Mouse (Mus musculus) neural tube, embryonic 13.5 days (tissue): ENCODE results near the gene Wnt5b. TPM values are rescaled to one million over a fixed set of nuclear protein-coding genes. Genes with fewer than 3 reads are reported as not detected.
A peak's percentile ranks its signal among the peaks of the same experiment; 100 is the strongest.
"Not testable (repeated sequence)": the region's sequence is repeated elsewhere in the genome, so short reads cannot be mapped to it uniquely, and the experiment has no call there.

Experiments
- ATAC-seq: fragments of 200-750 bp; cut with Nextera tagmentation; 2 replicates; pipeline ENCODE4 v1.8.0; 2017; ENCODE audit warnings: low read depth, mild to moderate bottlenecking, moderate TSS enrichment, moderate library complexity
- H3K27ac ChIP-seq: fragments of 300-500 bp; sonication (generic); replicated peaks from 2 replicates; pipeline ENCODE4 v1.5.1; 2015; ENCODE audit warnings: moderate library complexity, mild to moderate bottlenecking, inconsistent platforms
- H3K27me3 ChIP-seq: fragments of 300-500 bp; sonication (generic); 2 replicates; pipeline ENCODE4 v1.6.1; 2015; ENCODE audit warnings: mild to moderate bottlenecking, inconsistent platforms
- H3K36me3 ChIP-seq: fragments of 300-500 bp; sonication (generic); 2 replicates; pipeline ENCODE4 v1.6.1; 2015; ENCODE audit warnings: mild to moderate bottlenecking, inconsistent platforms
- H3K4me1 ChIP-seq: fragments of 300-500 bp; sonication (generic); replicated peaks from 2 replicates; pipeline ENCODE4 v1.6.1; 2015; ENCODE audit warnings: inconsistent platforms
- H3K4me2 ChIP-seq: fragments of 300-500 bp; sonication (generic); 2 replicates; pipeline ENCODE4 v1.6.1; 2015; ENCODE audit warnings: inconsistent platforms, mild to moderate bottlenecking, moderate library complexity
- H3K4me3 ChIP-seq: fragments of 300-500 bp; sonication (generic); 2 replicates; pipeline ENCODE4 v1.5.1; 2015; ENCODE audit warnings: mild to moderate bottlenecking, inconsistent platforms
- H3K9ac ChIP-seq: fragments of 300-500 bp; sonication (generic); 2 replicates; pipeline ENCODE4 v1.6.1; 2015; ENCODE audit warnings: moderate library complexity, mild to moderate bottlenecking, inconsistent platforms
- H3K9me3 ChIP-seq: fragments of 300-500 bp; sonication (generic); 2 replicates; pipeline ENCODE4 v1.6.1; 2016; ENCODE audit warnings: inconsistent platforms
- WGBS: fragments of 180-500 bp; shearing (Covaris S2); methylation state at CpG from one replicate; pipeline ENCODE4 v1.1.7; 2015; 5-methylcytosine and 5-hydroxymethylcytosine counted together
- polyA plus RNA-seq: library from polyadenylated mRNA; unstranded; fragments of >200 nt; fragmentation: Nextera tagmentation; extraction: Ambion mirVana; gene quantifications from 2 replicates; pipeline ENCODE4 v1.2.1, GENCODE M21; 2015

Gene Wnt5b
- polyA plus RNA-seq, 1 experiment from 2014 or later = 4.3 TPM

DNA sequence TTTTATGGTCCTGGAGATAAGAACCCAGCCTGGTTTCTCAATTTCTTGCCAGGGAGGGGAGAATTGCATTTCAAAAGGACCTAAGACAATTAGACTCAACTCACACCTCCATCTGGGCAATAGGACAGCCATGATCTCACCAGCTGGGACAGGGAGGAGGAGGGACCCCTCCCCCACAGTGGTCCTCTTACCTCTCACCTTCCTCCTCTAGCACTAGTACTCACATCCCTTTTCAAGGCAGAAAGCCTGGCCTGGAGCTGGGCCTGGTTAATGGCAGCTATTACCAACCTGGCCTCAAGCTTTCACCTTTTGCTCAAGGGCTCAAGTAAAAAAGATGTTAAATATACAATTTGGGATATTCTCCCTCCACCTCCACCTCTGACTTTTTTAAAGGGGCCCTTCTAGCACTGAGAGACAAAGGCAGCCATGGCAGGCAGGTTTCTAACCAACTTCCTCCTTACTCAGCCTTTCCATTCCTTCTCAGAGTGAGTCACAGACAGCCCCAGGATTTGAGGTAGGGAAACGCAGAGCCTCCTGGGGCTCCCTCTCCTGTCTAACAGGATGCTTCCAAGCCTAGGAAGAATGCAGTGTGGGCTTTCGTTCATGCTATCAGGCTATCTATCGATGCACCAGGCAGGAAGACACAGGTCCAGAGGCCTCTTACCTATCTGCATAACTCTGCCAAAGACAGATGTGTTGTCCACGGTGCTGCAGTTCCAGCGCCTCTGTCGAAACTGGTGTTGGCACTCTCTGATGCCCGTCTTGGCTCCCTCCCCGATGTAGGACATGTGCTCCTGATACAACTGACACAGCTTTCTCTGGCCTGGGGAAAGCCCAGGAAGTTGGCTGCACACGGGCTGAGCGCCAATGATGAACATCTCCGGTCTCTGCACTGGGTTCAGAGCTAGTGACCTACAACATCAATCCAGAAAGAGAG, 98.2 kb downstream of the Wnt5b start:
- WGBS = 78% methylated on average over 11 of the region's 11 CpGs

GRCm38 (mm10) chr6:119443742-119444645, 100.2 kb downstream of the Wnt5b start:
- H3K27me3 ChIP-seq = no peaks in the 10 kb centered on the region
- H3K36me3 ChIP-seq = no peaks in the 10 kb centered on the region
- peaks cover 15% of the 10 kb centered on the region for H3K4me1 ChIP-seq
- no peaks in the 10 kb centered on the region for H3K9me3 ChIP-seq
- H3K9ac ChIP-seq = no peak overlapping the region
- H3K4me3 ChIP-seq = no peak overlapping the region
- WGBS = 56% methylated on average over 12 of the region's 12 CpGs
- peak; percentile 71 for ATAC-seq
- H3K4me2 ChIP-seq = no peak overlapping the region
- H3K27ac ChIP-seq = no peak overlapping the region

More for the DNA sequence above, 98.2 kb downstream of the Wnt5b start:
- H3K27ac ChIP-seq = no peak overlapping the region
- no peak overlapping the region for H3K4me3 ChIP-seq
- H3K4me2 ChIP-seq = no peak overlapping the region
- ATAC-seq = no peak
- H3K9ac ChIP-seq = no peak overlapping the region
- peaks cover 4% of the 10 kb centered on the region; the same call in 1 of the 2 replicates for H3K27me3 ChIP-seq
- H3K9me3 ChIP-seq = no peaks in the 10 kb centered on the region
- no peaks in the 10 kb centered on the region for H3K36me3 ChIP-seq
- H3K4me1 ChIP-seq = peaks cover 27% of the 10 kb centered on the region

GRCm38 (mm10) chr6:119442729-119443128, 101.4 kb downstream of the Wnt5b start:
- not testable (repeated sequence) for H3K4me3 ChIP-seq, H3K27ac ChIP-seq, H3K36me3 ChIP-seq, H3K9me3 ChIP-seq, ATAC-seq, H3K9ac ChIP-seq, H3K4me2 ChIP-seq, H3K27me3 ChIP-seq
- 82% methylated on average over 5 of the region's 5 CpGs for WGBS
- peaks cover 17% of the 10 kb centered on the region for H3K4me1 ChIP-seq

- no peak overlapping the region for H3K4me2 ChIP-seq
- no peaks in the 10 kb centered on the region for H3K9me3 ChIP-seq
- 0 out of 2 replicates have a peak overlapping the region, but pooled peaks have one; percentile 6 for H3K9ac ChIP-seq
- no peak overlapping the region for H3K4me3 ChIP-seq
- H3K4me1 ChIP-seq = peaks cover 14% of the 10 kb centered on the region
- no peaks in the 10 kb centered on the region for H3K36me3 ChIP-seq
- peak; percentile 84 for ATAC-seq
- no peaks in the 10 kb centered on the region for H3K27me3 ChIP-seq
- 28% methylated on average over 8 of the region's 8 CpGs for WGBS
- H3K27ac ChIP-seq = no peak overlapping the region
These were observed 106.0 kb downstream of the Wnt5b start for GRCm38 (mm10) chr6:119437894-119438761.

DNA sequence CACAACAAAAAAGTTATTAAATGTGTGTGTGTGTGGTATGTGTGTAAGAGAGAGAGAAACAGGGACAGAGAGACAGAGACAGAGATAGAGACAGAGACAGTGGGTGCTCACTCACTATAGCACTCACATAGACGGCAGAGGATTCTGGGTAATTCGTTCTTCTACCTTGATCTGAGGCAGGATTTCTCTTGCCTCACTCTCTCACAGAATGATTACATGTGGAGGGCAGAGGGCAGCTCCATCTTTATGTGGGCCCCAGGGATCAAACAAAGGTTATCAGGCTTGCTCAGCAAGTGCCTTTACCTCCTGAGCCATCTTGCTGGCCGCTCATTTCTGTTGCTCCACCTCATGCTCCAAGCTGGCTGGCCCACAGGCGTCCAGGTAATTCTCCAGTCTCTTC, 109.8 kb downstream of the Wnt5b start:
- Histone ChIP-seq H3K4me3 (no peak overlapping the region), H3K27ac (no peak overlapping the region), H3K9me3 (no peaks in the 10 kb centered on the region), H3K9ac (no peak overlapping the region), H3K36me3 (no peaks in the 10 kb centered on the region), H3K4me2 (no peak overlapping the region), H3K27me3 (no peaks in the 10 kb centered on the region), H3K4me1 (peaks cover 14% of the 10 kb centered on the region)
- ATAC-seq = no peak
- 94% methylated on average over 4 of the region's 4 CpGs for WGBS

DNA sequence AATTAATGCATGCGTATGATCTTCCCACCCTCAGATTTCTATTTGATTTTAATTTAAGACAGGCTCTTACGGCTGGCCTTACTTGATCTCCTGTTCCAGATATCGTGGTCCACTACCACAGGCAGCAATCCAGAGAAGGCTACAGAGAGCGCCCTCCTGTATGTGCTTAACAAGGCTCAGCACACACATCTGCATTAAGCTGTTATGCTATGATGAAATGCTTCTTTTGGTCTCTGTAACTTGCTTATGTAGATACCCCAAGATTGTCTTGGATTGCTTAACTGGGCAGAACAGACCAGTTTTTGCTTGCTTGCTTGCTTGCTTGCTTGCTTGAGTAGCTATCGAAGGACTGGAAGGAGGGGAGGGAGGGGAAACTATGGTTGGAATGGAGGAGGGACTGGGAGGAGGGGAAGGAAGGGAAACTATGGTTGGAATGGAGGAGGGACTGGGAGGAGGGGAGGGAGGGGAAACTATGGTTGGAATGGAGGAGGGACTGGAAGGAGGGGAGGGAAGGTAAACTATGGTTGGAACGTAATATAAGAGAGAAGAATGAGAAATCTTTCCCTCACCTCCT, 112.3 kb downstream of the Wnt5b start:
- Histone ChIP-seq H3K27ac (no peak overlapping the region), H3K4me2 (no peak overlapping the region), H3K9ac (no peak overlapping the region), H3K4me3 (no peak overlapping the region), H3K9me3 (no peaks in the 10 kb centered on the region), H3K4me1 (no peaks in the 10 kb centered on the region), H3K27me3 (no peaks in the 10 kb centered on the region), H3K36me3 (no peaks in the 10 kb centered on the region)
- WGBS = 89% methylated on average over 6 of the region's 6 CpGs
- ATAC-seq = no peak

- no peak overlapping the region for H3K4me2 ChIP-seq
- H3K27me3 ChIP-seq = no peaks in the 10 kb centered on the region
- H3K4me3 ChIP-seq = no peak overlapping the region
- H3K4me1 ChIP-seq = no peaks in the 10 kb centered on the region
- H3K9me3 ChIP-seq = no peaks in the 10 kb centered on the region
- WGBS = 52% methylated on average over 2 of the region's 2 CpGs
- H3K36me3 ChIP-seq = no peaks in the 10 kb centered on the region
- H3K9ac ChIP-seq = no peak overlapping the region
- H3K27ac ChIP-seq = no peak overlapping the region
- no peak; the same call in 1 of the 2 replicates for ATAC-seq
These were observed 113.6 kb downstream of the Wnt5b start for GRCm38 (mm10) chr6:119430508-119430907.

DNA sequence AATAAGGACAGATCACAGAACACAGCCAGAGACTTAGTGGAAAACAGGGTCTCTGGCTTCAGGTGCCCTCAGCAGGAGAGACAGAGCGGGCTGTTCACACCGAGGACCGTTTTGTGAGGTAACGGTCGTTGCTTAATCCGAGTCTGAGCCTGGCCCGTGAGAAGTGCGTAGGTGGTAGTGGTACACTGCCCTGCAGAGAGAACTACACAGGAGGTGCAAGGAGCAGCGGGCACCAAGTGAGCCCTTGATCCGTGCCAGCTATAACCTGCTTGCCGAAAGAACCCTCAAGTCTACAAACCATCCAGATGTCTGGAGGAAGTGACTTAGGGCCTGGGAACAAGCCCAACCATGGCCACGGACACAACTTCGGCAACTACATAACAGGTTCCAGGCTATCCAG, 114.8 kb downstream of the Wnt5b start:
- Histone ChIP-seq H3K9me3 (no peaks in the 10 kb centered on the region), H3K4me1 (no peaks in the 10 kb centered on the region), H3K36me3 (no peaks in the 10 kb centered on the region), H3K4me3 (no peak overlapping the region), H3K4me2 (no peak overlapping the region), H3K9ac (no peak overlapping the region), H3K27ac (no peak overlapping the region), H3K27me3 (no peaks in the 10 kb centered on the region)
- ATAC-seq = no peak
- WGBS = 93% methylated on average over 13 of the region's 13 CpGs

DNA sequence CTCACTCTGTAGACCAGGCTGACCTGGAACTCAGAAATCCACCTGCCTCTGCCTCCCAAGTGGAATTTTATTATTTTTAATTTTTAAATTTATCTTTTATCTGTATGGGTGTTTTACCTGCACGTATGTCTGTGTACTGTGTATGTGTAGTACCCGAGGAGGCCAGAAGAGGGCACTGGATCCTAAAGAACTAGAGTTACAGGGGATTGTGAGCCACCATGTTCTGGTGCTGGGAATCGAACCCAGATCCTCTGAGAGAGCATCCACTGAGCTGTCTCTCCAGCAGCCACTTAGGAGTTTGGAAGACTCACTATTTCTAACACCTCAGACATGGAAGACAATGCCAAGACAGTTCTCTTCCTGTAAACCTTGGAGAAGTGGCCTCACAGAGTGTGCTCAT, 115.5 kb downstream of the Wnt5b start:
- H3K4me1 ChIP-seq = no peaks in the 10 kb centered on the region
- no peaks in the 10 kb centered on the region for H3K27me3 ChIP-seq
- no peaks in the 10 kb centered on the region for H3K9me3 ChIP-seq
- H3K4me3 ChIP-seq = no peak overlapping the region
- H3K36me3 ChIP-seq = no peaks in the 10 kb centered on the region
- ATAC-seq = no peak
- WGBS = 88% methylated on average over 3 of the region's 3 CpGs
- no peak overlapping the region for H3K9ac ChIP-seq
- no peak overlapping the region for H3K4me2 ChIP-seq
- no peak overlapping the region for H3K27ac ChIP-seq

GRCm38 (mm10) chr6:119421001-119421400, 123.1 kb downstream of the Wnt5b start:
- no peak for ATAC-seq
- 95% methylated on average over 4 of the region's 4 CpGs for WGBS

GRCm38 (mm10) chr6:119420357-119420756, 123.8 kb downstream of the Wnt5b start:
- no peak overlapping the region for H3K4me3 ChIP-seq
- peaks cover 11% of the 10 kb centered on the region; the same call in 1 of the 2 replicates for H3K4me1 ChIP-seq
- no peaks in the 10 kb centered on the region for H3K27me3 ChIP-seq
- H3K4me2 ChIP-seq = no peak overlapping the region
- no peak overlapping the region for H3K9ac ChIP-seq
- no peak overlapping the region for H3K27ac ChIP-seq
- ATAC-seq = no peak
- WGBS = 90% methylated on average over 5 of the region's 5 CpGs
- no peaks in the 10 kb centered on the region for H3K9me3 ChIP-seq
- no peaks in the 10 kb centered on the region for H3K36me3 ChIP-seq

More at GRCm38 (mm10) chr6:119421001-119421400, 123.1 kb downstream of the Wnt5b start:
- Histone ChIP-seq H3K4me2 (no peak overlapping the region), H3K36me3 (no peaks in the 10 kb centered on the region), H3K9me3 (no peaks in the 10 kb centered on the region), H3K27me3 (no peaks in the 10 kb centered on the region), H3K9ac (no peak overlapping the region), H3K4me3 (no peak overlapping the region), H3K27ac (no peak overlapping the region), H3K4me1 (peaks cover 11% of the 10 kb centered on the region; the same call in 1 of the 2 replicates)
